Mouse (Mus musculus): ENCODE data around the gene Mansc1. TPM values are rescaled to one million over a fixed set of nuclear protein-coding genes. Genes with fewer than 3 reads are reported as not detected.

Gene Mansc1
- polyA plus RNA-seq, 1 experiment from 2014 or later, result 0.72 TPM

DNA sequence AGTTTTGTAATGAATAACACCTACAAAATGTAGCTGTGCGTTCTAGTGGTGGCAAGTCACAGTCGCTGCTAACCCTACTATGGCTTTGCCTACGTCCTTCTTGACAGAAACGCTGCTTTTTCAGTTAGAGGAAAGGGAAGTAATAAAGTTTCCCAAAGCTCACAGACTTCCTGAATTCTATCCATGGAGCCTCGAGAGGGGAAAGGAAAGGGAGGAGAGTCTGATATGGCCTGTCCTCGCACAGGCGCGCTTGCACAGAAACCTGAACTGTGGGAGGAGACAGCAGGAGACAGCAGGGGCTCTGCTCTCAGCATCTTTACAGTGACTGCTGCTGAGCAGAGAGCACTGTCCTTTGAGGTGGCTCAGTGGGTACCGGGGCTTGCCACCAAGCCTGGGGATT lies 1.8 kb downstream of the Mansc1 start:
- WGBS, result 69% methylated on average over 9 of the region's 9 CpGs
- ATAC-seq (ENCODE audit: insufficient read depth, low FRiP score, low TSS enrichment), result no peak
- H3K36me3 ChIP-seq (ENCODE audit: control insufficient read depth, insufficient read depth, low read length), result no peaks in the 10 kb centered on the region

DNA sequence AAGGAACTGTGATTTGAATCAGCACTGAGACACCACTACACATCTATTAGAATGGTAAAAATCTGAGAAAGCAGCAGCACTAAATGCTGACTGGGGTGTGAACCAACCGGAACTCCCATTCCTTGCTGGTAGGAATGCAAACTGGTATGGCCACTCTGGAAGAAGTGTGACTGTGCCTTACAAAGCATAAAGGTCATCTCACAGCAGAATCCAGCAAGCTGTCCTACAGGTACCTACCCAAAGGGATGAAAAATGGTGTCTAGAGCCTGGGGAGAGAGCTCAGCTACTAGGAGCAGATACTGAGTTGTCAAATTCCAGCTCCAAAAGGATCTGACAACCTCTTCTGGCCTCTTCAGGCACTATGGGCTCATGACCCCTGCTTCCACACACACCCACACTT lies 5.7 kb downstream of the Mansc1 start:
- 84% methylated on average over 1 of the region's 1 CpGs for WGBS
- no peaks in the 10 kb centered on the region for H3K4me1 ChIP-seq (ENCODE audit: control insufficient read depth, insufficient read depth, low read length)
- no peak for ATAC-seq (ENCODE audit: insufficient read depth, low FRiP score, low TSS enrichment)

More for the DNA sequence above, 1.8 kb downstream of the Mansc1 start:
- no peaks in the 10 kb centered on the region for H3K4me1 ChIP-seq (ENCODE audit: control insufficient read depth, insufficient read depth, low read length)
- no peaks in the 10 kb centered on the region for H3K9me3 ChIP-seq (ENCODE audit: control insufficient read depth, low read length)
- H3K4me2 ChIP-seq (ENCODE audit: low read depth), result no peak overlapping the region
- no peak overlapping the region for H3K4me3 ChIP-seq (ENCODE audit: low read depth, low read length)
- DNase-seq (ENCODE audit: low spot score), result no peak
- H3K27me3 ChIP-seq (ENCODE audit: control insufficient read depth, insufficient read depth, low read length), result peaks cover 12% of the 10 kb centered on the region
- no peak overlapping the region for H3K27ac ChIP-seq (ENCODE audit: low read depth, low read length)
- H3K9ac ChIP-seq (ENCODE audit: low read length), result no peak overlapping the region

DNA sequence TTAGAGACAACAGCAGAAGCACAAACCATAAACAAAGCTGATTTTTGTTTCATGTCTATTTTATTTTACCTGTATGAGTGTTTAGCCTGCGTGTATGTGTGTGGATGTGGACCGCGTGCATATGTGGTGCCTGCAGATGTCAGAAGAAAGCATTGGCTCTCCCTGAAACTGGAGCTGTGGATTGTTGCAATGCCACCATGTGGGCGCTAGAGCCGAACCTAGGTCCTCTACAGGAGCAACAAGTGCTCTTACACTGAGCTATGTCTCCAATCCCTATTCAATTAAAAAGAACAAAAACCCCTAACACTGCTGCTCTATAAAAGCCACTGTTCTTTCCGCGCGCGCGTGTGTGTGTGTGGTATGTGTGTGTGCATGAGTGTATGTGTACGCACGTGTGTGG lies 6.9 kb downstream of the Mansc1 start:
- 64% methylated on average over 12 of the region's 12 CpGs for WGBS
- H3K36me3 ChIP-seq (ENCODE audit: control insufficient read depth, insufficient read depth, low read length), result no peaks in the 10 kb centered on the region
- no peak overlapping the region for H3K9ac ChIP-seq (ENCODE audit: low read length)
- H3K4me1 ChIP-seq (ENCODE audit: control insufficient read depth, insufficient read depth, low read length), result no peaks in the 10 kb centered on the region
- ATAC-seq (ENCODE audit: insufficient read depth, low FRiP score, low TSS enrichment) (no peak), DNase-seq (ENCODE audit: low spot score) (no peak)
- H3K4me3 ChIP-seq (ENCODE audit: low read depth, low read length), result no peak overlapping the region
- H3K27ac ChIP-seq (ENCODE audit: low read depth, low read length), result no peak overlapping the region
- H3K9me3 ChIP-seq (ENCODE audit: control insufficient read depth, low read length), result no peaks in the 10 kb centered on the region
- no peaks in the 10 kb centered on the region for H3K27me3 ChIP-seq (ENCODE audit: control insufficient read depth, insufficient read depth, low read length)
- H3K4me2 ChIP-seq (ENCODE audit: low read depth), result no peak overlapping the region

More for the DNA sequence above, 5.7 kb downstream of the Mansc1 start:
- no peak overlapping the region for H3K4me2 ChIP-seq (ENCODE audit: low read depth)
- H3K4me3 ChIP-seq (ENCODE audit: low read depth, low read length), result no peak overlapping the region
- no peaks in the 10 kb centered on the region for H3K36me3 ChIP-seq (ENCODE audit: control insufficient read depth, insufficient read depth, low read length)
- no peak overlapping the region for H3K9ac ChIP-seq (ENCODE audit: low read length)
- no peak for DNase-seq (ENCODE audit: low spot score)
- peaks cover under 1% of the 10 kb centered on the region; the same call in 1 of the 2 replicates for H3K27me3 ChIP-seq (ENCODE audit: control insufficient read depth, insufficient read depth, low read length)
- H3K27ac ChIP-seq (ENCODE audit: low read depth, low read length), result no peak overlapping the region
- no peaks in the 10 kb centered on the region for H3K9me3 ChIP-seq (ENCODE audit: control insufficient read depth, low read length)

DNA sequence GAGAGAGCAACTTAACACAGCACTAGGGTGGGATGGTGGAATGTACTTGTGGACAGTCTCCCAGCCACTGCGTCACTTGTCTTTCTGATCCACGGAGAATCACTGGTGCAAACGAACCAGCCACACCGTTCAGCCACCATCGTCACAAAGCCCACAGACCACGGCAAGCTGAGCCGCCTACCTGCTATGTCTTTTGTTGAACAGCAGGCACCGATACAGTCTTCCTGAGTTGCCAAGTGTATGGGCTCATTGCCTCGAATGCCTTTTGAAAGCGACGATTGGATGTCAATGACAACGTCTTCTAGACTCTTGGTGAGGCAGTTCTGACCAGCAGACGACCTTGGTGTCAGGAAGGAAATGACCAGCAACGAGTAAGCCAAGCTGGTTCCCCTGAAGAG lies 10.7 kb downstream of the Mansc1 start:
- no peaks in the 10 kb centered on the region for H3K9me3 ChIP-seq (ENCODE audit: control insufficient read depth, low read length)
- H3K4me3 ChIP-seq (ENCODE audit: low read depth, low read length), result no peak overlapping the region
- ATAC-seq (ENCODE audit: insufficient read depth, low FRiP score, low TSS enrichment) (no peak), DNase-seq (ENCODE audit: low spot score) (no peak)
- no peak overlapping the region for H3K4me2 ChIP-seq (ENCODE audit: low read depth)
- no peak overlapping the region for H3K9ac ChIP-seq (ENCODE audit: low read length)
- no peaks in the 10 kb centered on the region for H3K4me1 ChIP-seq (ENCODE audit: control insufficient read depth, insufficient read depth, low read length)
- no peaks in the 10 kb centered on the region for H3K27me3 ChIP-seq (ENCODE audit: control insufficient read depth, insufficient read depth, low read length)
- 80% methylated on average over 14 of the region's 14 CpGs for WGBS
- H3K36me3 ChIP-seq (ENCODE audit: control insufficient read depth, insufficient read depth, low read length), result no peaks in the 10 kb centered on the region
- no peak overlapping the region for H3K27ac ChIP-seq (ENCODE audit: low read depth, low read length)

DNA sequence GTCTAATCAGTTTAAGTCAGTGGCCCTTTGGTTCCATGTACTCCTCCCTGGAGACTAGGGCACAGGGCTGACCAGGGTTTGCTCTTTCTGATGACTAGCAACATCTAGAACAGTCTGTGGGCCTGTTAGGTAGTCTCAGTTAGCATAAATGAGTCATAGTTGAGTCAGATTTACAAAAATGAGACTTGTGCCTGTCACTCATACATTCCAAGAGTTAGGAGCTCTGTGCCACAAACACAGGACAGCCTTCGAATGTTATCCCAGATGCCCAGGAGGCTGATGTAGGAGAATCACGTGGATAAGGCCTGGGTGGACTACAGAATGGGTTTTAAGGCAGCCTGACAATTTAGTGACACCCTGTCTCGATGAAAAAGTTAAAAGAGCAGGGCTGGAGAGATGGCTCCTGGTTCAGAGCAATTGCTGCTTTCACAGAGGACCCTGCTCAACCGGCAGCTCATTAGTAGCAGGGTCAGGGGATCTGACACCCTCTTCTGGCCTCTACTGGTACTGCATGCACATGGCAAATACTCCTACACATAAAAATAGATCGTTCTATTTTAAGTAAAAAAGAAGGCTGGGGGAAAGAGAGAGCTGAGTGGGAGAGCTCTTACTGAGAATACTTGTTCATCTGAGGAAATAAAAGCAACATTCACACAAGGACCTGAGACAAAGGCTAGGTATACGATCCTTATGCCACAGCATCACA lies 11.3 kb downstream of the Mansc1 start:
- H3K4me3 ChIP-seq (ENCODE audit: low read depth, low read length), result no peak overlapping the region
- no peaks in the 10 kb centered on the region for H3K4me1 ChIP-seq (ENCODE audit: control insufficient read depth, insufficient read depth, low read length)
- no peak overlapping the region for H3K4me2 ChIP-seq (ENCODE audit: low read depth)
- H3K27me3 ChIP-seq (ENCODE audit: control insufficient read depth, insufficient read depth, low read length), result no peaks in the 10 kb centered on the region
- no peak overlapping the region for H3K27ac ChIP-seq (ENCODE audit: low read depth, low read length)
- H3K9ac ChIP-seq (ENCODE audit: low read length), result no peak overlapping the region
- DNase-seq (ENCODE audit: low spot score) (peak; percentile 27), ATAC-seq (ENCODE audit: insufficient read depth, low FRiP score, low TSS enrichment) (no peak)
- H3K36me3 ChIP-seq (ENCODE audit: control insufficient read depth, insufficient read depth, low read length), result no peaks in the 10 kb centered on the region
- 67% methylated on average over 6 of the region's 6 CpGs for WGBS
- no peaks in the 10 kb centered on the region for H3K9me3 ChIP-seq (ENCODE audit: control insufficient read depth, low read length)

DNA sequence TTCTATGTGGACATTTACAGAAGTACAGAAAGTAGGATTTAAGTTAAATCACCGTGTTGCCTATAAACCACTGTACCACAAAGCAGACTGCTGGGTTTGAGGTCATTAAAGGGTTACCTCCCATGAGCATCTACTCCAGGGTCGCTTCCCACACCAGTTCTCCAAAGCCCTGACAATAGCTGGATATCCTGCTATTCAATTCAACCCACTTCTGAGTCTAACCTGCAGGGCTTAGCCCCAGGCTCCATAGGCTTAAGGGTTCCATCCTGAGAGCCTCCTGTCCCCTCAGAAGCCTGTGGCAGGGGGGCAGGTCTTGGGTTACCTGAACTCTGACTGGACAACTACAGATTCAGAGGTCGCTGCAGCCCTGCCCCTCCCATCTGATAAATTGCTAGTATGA lies 12.2 kb downstream of the Mansc1 start:
- no peak overlapping the region for H3K9ac ChIP-seq (ENCODE audit: low read length)
- H3K27me3 ChIP-seq (ENCODE audit: control insufficient read depth, insufficient read depth, low read length), result no peaks in the 10 kb centered on the region
- 75% methylated on average over 3 of the region's 3 CpGs for WGBS
- ATAC-seq (ENCODE audit: insufficient read depth, low FRiP score, low TSS enrichment) (no peak), DNase-seq (ENCODE audit: low spot score) (no peak)
- H3K9me3 ChIP-seq (ENCODE audit: control insufficient read depth, low read length), result no peaks in the 10 kb centered on the region
- H3K4me3 ChIP-seq (ENCODE audit: low read depth, low read length), result no peak overlapping the region
- no peak overlapping the region for H3K27ac ChIP-seq (ENCODE audit: low read depth, low read length)
- no peaks in the 10 kb centered on the region for H3K4me1 ChIP-seq (ENCODE audit: control insufficient read depth, insufficient read depth, low read length)
- no peak overlapping the region for H3K4me2 ChIP-seq (ENCODE audit: low read depth)
- no peaks in the 10 kb centered on the region for H3K36me3 ChIP-seq (ENCODE audit: control insufficient read depth, insufficient read depth, low read length)

DNA sequence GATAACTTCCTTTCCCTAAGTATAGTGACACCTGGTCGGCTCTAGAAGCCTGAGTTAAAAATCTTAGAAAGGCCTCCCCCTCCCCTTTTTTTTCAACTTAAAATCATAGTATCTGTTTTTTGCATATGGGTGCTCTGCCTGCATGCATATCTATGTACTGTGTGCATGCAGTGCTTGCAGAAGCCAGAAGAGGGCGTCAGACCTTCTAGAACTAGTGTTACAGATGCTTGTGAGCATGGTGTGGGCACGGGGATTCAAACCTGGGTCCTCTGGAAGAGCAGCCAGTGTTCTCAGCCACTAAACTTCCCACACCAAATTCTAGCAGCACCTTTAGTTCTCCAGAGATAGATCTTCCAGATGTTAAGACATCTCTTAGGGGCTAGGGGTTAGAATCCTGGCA lies 14.7 kb downstream of the Mansc1 start:
- no peak for DNase-seq (ENCODE audit: low spot score)
- no peaks in the 10 kb centered on the region for H3K4me1 ChIP-seq (ENCODE audit: control insufficient read depth, insufficient read depth, low read length)
- ATAC-seq (ENCODE audit: insufficient read depth, low FRiP score, low TSS enrichment), result no peak
- no peak overlapping the region for H3K9ac ChIP-seq (ENCODE audit: low read length)
- no peaks in the 10 kb centered on the region for H3K36me3 ChIP-seq (ENCODE audit: control insufficient read depth, insufficient read depth, low read length)
- no peak overlapping the region for H3K27ac ChIP-seq (ENCODE audit: low read depth, low read length)
- no peaks in the 10 kb centered on the region for H3K9me3 ChIP-seq (ENCODE audit: control insufficient read depth, low read length)
- H3K4me2 ChIP-seq (ENCODE audit: low read depth), result no peak overlapping the region
- H3K4me3 ChIP-seq (ENCODE audit: low read depth, low read length), result no peak overlapping the region
- H3K27me3 ChIP-seq (ENCODE audit: control insufficient read depth, insufficient read depth, low read length), result no peaks in the 10 kb centered on the region
- 60% methylated on average over 3 of the region's 3 CpGs for WGBS

DNA sequence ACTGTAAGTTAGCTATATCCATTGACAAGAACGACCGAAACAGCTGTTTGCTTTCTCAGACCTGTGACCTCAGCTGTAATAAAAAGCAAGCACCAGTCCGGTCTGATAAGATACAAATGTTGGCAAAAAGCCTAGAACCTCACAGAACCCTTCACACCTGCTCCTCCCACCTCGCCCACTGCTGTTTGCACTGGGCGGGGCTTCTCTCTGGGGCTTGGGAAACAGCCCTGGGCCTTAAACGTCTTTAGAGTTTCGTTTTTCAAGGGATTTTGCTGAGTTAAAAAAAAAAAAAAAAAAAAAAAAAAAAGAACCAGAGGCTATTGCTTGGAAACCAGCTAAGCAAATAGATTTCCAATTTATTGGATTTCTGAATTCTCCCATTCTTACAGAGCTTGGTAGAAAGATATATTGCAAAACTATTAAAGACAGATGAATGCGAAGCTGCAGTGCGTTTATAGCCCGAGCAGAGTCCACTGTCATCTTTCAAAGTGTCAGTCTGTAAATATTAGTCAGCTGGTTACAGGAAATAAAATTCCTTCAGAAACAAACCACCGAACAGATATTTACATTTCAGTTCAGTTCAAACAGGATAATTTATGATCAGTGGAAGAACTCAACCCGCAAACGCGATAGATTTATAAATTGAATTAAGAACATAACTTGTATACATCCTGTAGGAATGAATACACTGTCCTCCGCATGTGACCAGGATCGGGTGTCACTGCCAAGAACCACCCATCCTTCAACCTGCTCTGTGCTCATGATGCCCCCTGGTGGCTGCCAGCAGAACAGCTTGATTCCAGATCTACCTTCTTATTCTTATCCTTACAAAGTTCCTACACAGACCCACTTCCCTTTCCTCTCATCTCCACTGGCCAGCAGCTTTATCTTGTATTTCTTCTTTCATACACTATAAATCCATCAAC lies 17.3 kb downstream of the Mansc1 start:
- Histone ChIP-seq H3K36me3 (ENCODE audit: control insufficient read depth, insufficient read depth, low read length) (no peaks in the 10 kb centered on the region), H3K4me1 (ENCODE audit: control insufficient read depth, insufficient read depth, low read length) (no peaks in the 10 kb centered on the region), H3K27ac (ENCODE audit: low read depth, low read length) (no peak overlapping the region), H3K27me3 (ENCODE audit: control insufficient read depth, insufficient read depth, low read length) (no peaks in the 10 kb centered on the region), H3K4me3 (ENCODE audit: low read depth, low read length) (no peak overlapping the region), H3K9ac (ENCODE audit: low read length) (no peak overlapping the region), H3K4me2 (ENCODE audit: low read depth) (no peak overlapping the region), H3K9me3 (ENCODE audit: control insufficient read depth, low read length) (no peaks in the 10 kb centered on the region)
- ATAC-seq (ENCODE audit: insufficient read depth, low FRiP score, low TSS enrichment), result peak; percentile 73; the same call in 1 of the 2 replicates
- WGBS, result 24% methylated on average over 16 of the region's 16 CpGs
- peak; percentile 76 for DNase-seq (ENCODE audit: low spot score)

Measured in neural tube, embryonic 11.5 days (tissue).